Mouse (Mus musculus) erythroblast, adult 5-6 weeks (primary cell): ENCODE measurements around the gene Rcn1. TPM values are rescaled to one million over a fixed set of nuclear protein-coding genes. Genes with fewer than 3 reads are reported as not detected.

Source experiments
- ATAC-seq: replicated peaks from 2 replicates; pipeline ENCODE4 v1.8.0; 2016; ENCODE audit warnings: moderate number of reproducible peaks, mild to moderate bottlenecking, moderate TSS enrichment, inconsistent platforms; ENCODE audit not compliant: poor library complexity, low FRiP score, severe bottlenecking
- total RNA-seq, 2 experiments: library from RNA; stranded (forward) in 1 of 2; stranded (reverse) in 1 of 2; fragments of 150-400 nt in 1 of 2; fragments of 200-764, 138-1000 nt in 1 of 2; gene quantifications; 2 replicates each; pipeline versions ENCODE4 v1.2.3 to v1.2.4; 2015 to 2017; ENCODE audit warnings: low replicate concordance in 2 of 2

The Rcn1 gene
- total RNA-seq, 2 experiments from 2014 or later, result 7.9 to 8.0 TPM

- no peak for ATAC-seq
Observed at GRCm38 (mm10) chr2:105358040-105358439, 41.1 kb downstream of the Rcn1 start.

- ATAC-seq, result no peak
Observed at GRCm38 (mm10) chr2:105356791-105357190, 42.3 kb downstream of the Rcn1 start.

GRCm38 (mm10) chr2:105348886-105349285 is 50.2 kb downstream of the Rcn1 start:
- ATAC-seq, result no peak

GRCm38 (mm10) chr2:105339993-105340392 is 59.1 kb downstream of the Rcn1 start:
- ATAC-seq, result no peak

GRCm38 (mm10) chr2:105337171-105337875 is 61.8 kb downstream of the Rcn1 start:
- no peak for ATAC-seq

- ATAC-seq, result no peak
Observed at GRCm38 (mm10) chr2:105336314-105337027, 62.6 kb downstream of the Rcn1 start.

Other genes with a start within 250 kb of the Rcn1 start
- 2.9 TPM in 1 of 2 replicates, not detected in the other for gene Them7, start 175.0 kb downstream of the Rcn1 start, total RNA-seq (2015; ENCODE audit: low replicate concordance)
- gene Them7, start 175.0 kb downstream of the Rcn1 start, total RNA-seq (2017; ENCODE audit: low replicate concordance), result not detected in 2 replicates